Mouse (Mus musculus): ENCODE data around the gene Abat. TPM values are rescaled to one million over a fixed set of nuclear protein-coding genes. Genes with fewer than 3 reads are reported as not detected.

Gene Abat
- polyA plus RNA-seq, 1 experiment: 0.04 TPM

DNA sequence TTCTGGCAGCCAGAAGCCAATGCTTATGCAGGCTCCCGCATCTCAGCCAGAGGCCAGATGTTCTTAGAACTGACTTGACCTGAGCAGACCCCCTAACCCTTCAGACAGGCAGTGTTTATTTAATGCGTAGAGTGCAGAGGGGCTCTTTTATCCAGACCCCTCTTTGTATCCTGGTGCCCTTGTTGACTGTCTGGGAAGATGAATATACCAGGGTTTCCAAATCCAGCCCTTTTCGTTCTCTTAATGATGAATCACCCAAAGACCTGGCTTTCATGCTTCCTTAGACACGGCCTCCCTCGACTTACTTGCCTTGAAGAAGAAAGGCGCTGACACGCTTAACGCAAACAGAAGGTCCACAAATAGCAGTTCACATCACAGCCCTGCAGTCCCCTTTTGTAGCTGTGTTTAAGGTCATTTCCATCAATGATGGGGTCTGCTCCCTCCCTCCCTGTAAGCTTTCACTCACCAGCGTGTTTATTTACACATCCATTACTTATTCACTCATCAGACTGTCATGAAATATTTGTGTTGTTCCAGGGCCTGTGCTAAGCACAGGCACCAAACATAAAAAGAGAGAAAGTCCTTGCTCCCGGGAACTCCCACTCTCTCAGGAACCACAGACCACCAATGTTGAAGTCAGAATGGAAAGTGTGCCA, 106.6 kb downstream of the Abat start:
- Histone ChIP-seq H3K27me3 (ENCODE audit: control insufficient read depth, insufficient read depth, insufficient read length) (no peaks in the 10 kb centered on the region), H3K4me2 (ENCODE audit: low read depth) (no peak overlapping the region), H3K4me3 (no peak overlapping the region), H3ac (ENCODE audit: control insufficient read depth, insufficient read length) (no peak overlapping the region), H3K36me3 (ENCODE audit: control insufficient read depth, insufficient read depth) (no peaks in the 10 kb centered on the region), H3K79me2 (ENCODE audit: control insufficient read depth, insufficient read depth) (no peaks in the 10 kb centered on the region)
- TF ChIP-seq REST (IDR thresholded peaks at IDR 0.05; ENCODE audit: insufficient read depth, insufficient read length): no peak
- TF ChIP-seq USF1 (IDR thresholded peaks at IDR 0.05; ENCODE audit: low read depth): no peak
- TF ChIP-seq E2F4 (IDR thresholded peaks at IDR 0.05; ENCODE audit: insufficient read depth): no peak
- no peak for TF ChIP-seq POLR2A (IDR thresholded peaks at IDR 0.05; ENCODE audit: insufficient read length, low read depth)
- no peak for TF ChIP-seq MAX (IDR thresholded peaks at IDR 0.05; ENCODE audit: low read depth)
- no peak for TF ChIP-seq POLR2AphosphoS2 (IDR thresholded peaks at IDR 0.05; ENCODE audit: insufficient read length, low read depth)
- TF ChIP-seq TCF12 (IDR thresholded peaks at IDR 0.05; ENCODE audit: insufficient read depth, poor library complexity, severe bottlenecking): no peak
- TF ChIP-seq SRF (IDR thresholded peaks at IDR 0.05; ENCODE audit: control insufficient read depth, insufficient read length, low read depth): no peak
- no peak for TF ChIP-seq MYOG (IDR thresholded peaks at IDR 0.05; ENCODE audit: control insufficient read depth in 1 of 3, insufficient read depth in 1 of 3, insufficient read length in 2 of 3, low read depth in 2 of 3)
- no peak for TF ChIP-seq CEBPB (IDR thresholded peaks at IDR 0.05; ENCODE audit: insufficient read depth, poor library complexity, severe bottlenecking)
- no peak for TF ChIP-seq MYOD1 (IDR thresholded peaks at IDR 0.05; ENCODE audit: control insufficient read depth in 1 of 3, insufficient read length in 2 of 3, low read depth in 2 of 3)
- no peak for TF ChIP-seq TCF3 (IDR thresholded peaks at IDR 0.05; ENCODE audit: insufficient read length, low read depth)

DNA sequence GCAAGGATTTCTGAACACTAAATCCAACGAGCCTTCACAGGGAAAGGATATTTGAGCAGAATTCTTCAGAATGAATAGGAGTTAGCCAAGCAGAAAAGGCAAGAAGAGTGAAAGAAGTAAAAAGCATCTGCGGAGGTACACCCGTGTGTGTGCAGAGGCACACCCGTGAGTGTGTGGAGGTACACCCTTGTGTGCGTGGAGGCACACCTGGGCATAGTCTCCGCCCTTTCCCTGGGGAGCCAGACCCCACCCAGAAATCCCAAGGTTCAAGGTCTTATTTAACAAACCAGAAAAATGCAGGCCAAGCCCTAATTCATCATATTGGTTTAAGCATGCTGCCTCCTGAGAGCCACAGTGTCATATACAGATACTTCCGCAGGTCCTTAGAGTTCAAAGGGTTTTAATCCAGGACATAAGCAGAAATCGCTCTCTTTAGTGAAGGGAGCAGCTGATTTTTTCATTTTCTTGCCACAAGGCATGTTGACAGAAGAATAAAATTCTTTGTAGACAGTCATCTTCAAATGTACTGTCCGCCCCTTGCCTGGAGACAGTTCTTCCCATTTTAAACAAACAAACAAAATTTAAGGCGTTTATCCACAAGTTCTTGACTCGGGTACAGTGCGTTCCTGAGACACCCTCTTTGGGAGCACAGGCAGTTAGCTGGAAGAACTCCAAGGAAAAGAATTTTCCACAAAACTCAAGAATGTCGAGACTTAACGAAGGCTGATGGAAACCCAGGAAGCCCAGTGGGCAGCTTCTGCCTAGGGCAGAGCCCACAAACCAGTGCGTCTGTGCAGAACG, 107.3 kb downstream of the Abat start:
- H3K27me3 ChIP-seq (ENCODE audit: control insufficient read depth, insufficient read depth, insufficient read length): no peaks in the 10 kb centered on the region
- no peaks in the 10 kb centered on the region for H3K79me2 ChIP-seq (ENCODE audit: control insufficient read depth, insufficient read depth)
- no peak overlapping the region for H3ac ChIP-seq (ENCODE audit: control insufficient read depth, insufficient read length)
- H3K36me3 ChIP-seq (ENCODE audit: control insufficient read depth, insufficient read depth): no peaks in the 10 kb centered on the region
- TF ChIP-seq TCF12 (IDR thresholded peaks at IDR 0.05; ENCODE audit: insufficient read depth, poor library complexity, severe bottlenecking): no peak
- TF ChIP-seq POLR2A (IDR thresholded peaks at IDR 0.05; ENCODE audit: insufficient read length, low read depth): no peak
- no peak for TF ChIP-seq E2F4 (IDR thresholded peaks at IDR 0.05; ENCODE audit: insufficient read depth)
- no peak for TF ChIP-seq MAX (IDR thresholded peaks at IDR 0.05; ENCODE audit: low read depth)
- no peak for TF ChIP-seq POLR2AphosphoS2 (IDR thresholded peaks at IDR 0.05; ENCODE audit: insufficient read length, low read depth)
- TF ChIP-seq MYOD1 (IDR thresholded peaks at IDR 0.05; ENCODE audit: control insufficient read depth in 1 of 3, insufficient read length in 2 of 3, low read depth in 2 of 3): no peak
- TF ChIP-seq USF1 (IDR thresholded peaks at IDR 0.05; ENCODE audit: low read depth): no peak
- TF ChIP-seq CEBPB (IDR thresholded peaks at IDR 0.05; ENCODE audit: insufficient read depth, poor library complexity, severe bottlenecking): no peak
- no peak for TF ChIP-seq TCF3 (IDR thresholded peaks at IDR 0.05; ENCODE audit: insufficient read length, low read depth)
- TF ChIP-seq REST (IDR thresholded peaks at IDR 0.05; ENCODE audit: insufficient read depth, insufficient read length): no peak
- no peak overlapping the region for H3K4me3 ChIP-seq
- no peak overlapping the region for H3K4me2 ChIP-seq (ENCODE audit: low read depth)

DNA sequence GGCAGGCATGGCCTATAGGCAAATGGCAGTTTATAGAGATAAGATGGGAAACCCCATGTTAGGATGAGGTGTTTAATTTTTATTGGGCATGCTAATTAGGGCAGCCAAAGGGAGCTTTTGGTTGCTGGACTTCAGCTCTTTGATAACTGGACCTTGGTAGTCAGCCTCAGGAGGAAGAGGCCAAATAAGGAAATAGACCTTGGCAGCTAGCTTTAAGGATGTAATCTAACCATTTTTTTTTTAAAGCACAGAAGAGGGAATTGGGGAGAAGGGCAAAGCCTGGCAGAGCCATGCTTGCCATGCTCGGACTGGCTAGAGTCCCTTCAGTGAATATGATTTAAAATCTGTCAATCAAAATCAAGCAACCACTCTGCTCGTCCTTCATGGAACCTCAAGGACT, 117.2 kb downstream of the Abat start:
- Histone ChIP-seq H3K36me3 (ENCODE audit: control insufficient read depth, insufficient read depth) (peaks cover 7% of the 10 kb centered on the region), H3K4me2 (ENCODE audit: low read depth) (no peak overlapping the region), H3K27me3 (ENCODE audit: control insufficient read depth, insufficient read depth, insufficient read length) (no peaks in the 10 kb centered on the region), H3K79me2 (ENCODE audit: control insufficient read depth, insufficient read depth) (peaks cover 6% of the 10 kb centered on the region), H3ac (ENCODE audit: control insufficient read depth, insufficient read length) (no peak overlapping the region), H3K4me3 (no peak overlapping the region)
- TF ChIP-seq TCF3 (IDR thresholded peaks at IDR 0.05; ENCODE audit: insufficient read length, low read depth) (no peak), MAX (IDR thresholded peaks at IDR 0.05; ENCODE audit: low read depth) (no peak), TCF12 (IDR thresholded peaks at IDR 0.05; ENCODE audit: insufficient read depth, poor library complexity, severe bottlenecking) (no peak), MYOG (IDR thresholded peaks at IDR 0.05; ENCODE audit: control insufficient read depth in 1 of 3, insufficient read depth in 1 of 3, insufficient read length in 2 of 3, low read depth in 2 of 3) (no peak), USF1 (IDR thresholded peaks at IDR 0.05; ENCODE audit: low read depth) (no peak), REST (IDR thresholded peaks at IDR 0.05; ENCODE audit: insufficient read depth, insufficient read length) (no peak), POLR2A (IDR thresholded peaks at IDR 0.05; ENCODE audit: insufficient read length, low read depth) (no peak), MYOD1 (IDR thresholded peaks at IDR 0.05; ENCODE audit: control insufficient read depth in 1 of 3, insufficient read length in 2 of 3, low read depth in 2 of 3) (no peak), E2F4 (IDR thresholded peaks at IDR 0.05; ENCODE audit: insufficient read depth) (no peak), SRF (IDR thresholded peaks at IDR 0.05; ENCODE audit: control insufficient read depth, insufficient read length, low read depth) (no peak), POLR2AphosphoS2 (IDR thresholded peaks at IDR 0.05; ENCODE audit: insufficient read length, low read depth) (no peak)

DNA sequence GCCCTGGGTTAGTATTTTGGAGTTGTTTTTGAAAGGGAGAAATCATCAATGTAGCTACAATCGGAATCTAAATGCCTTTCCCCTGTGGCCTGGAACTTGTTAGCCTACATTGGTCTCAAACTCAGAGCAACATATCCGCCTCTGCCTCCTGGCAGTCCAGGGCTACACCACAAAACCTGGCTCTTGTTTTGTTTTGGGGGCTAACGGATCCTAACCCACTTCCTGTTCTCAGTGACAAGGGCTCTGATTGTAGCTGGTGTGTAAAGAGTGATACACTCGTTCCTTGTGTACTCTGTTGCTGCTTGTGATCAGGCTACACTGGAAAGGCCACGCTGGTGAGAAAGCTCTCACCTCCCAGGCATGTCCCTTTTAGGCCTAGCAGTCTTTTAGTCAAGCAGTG, 118.2 kb downstream of the Abat start:
- no peak overlapping the region for H3ac ChIP-seq (ENCODE audit: control insufficient read depth, insufficient read length)
- no peak overlapping the region for H3K4me2 ChIP-seq (ENCODE audit: low read depth)
- no peaks in the 10 kb centered on the region for H3K27me3 ChIP-seq (ENCODE audit: control insufficient read depth, insufficient read depth, insufficient read length)
- TF ChIP-seq REST (IDR thresholded peaks at IDR 0.05; ENCODE audit: insufficient read depth, insufficient read length): no peak
- TF ChIP-seq POLR2AphosphoS2 (IDR thresholded peaks at IDR 0.05; ENCODE audit: insufficient read length, low read depth): no peak
- TF ChIP-seq MYOG (IDR thresholded peaks at IDR 0.05; ENCODE audit: control insufficient read depth in 1 of 3, insufficient read depth in 1 of 3, insufficient read length in 2 of 3, low read depth in 2 of 3): no peak
- TF ChIP-seq MYOD1 (IDR thresholded peaks at IDR 0.05; ENCODE audit: control insufficient read depth in 1 of 3, insufficient read length in 2 of 3, low read depth in 2 of 3): no peak
- no peak for TF ChIP-seq POLR2A (IDR thresholded peaks at IDR 0.05; ENCODE audit: insufficient read length, low read depth)
- TF ChIP-seq MAX (IDR thresholded peaks at IDR 0.05; ENCODE audit: low read depth): no peak
- TF ChIP-seq E2F4 (IDR thresholded peaks at IDR 0.05; ENCODE audit: insufficient read depth): no peak
- no peak for TF ChIP-seq SRF (IDR thresholded peaks at IDR 0.05; ENCODE audit: control insufficient read depth, insufficient read length, low read depth)
- TF ChIP-seq TCF3 (IDR thresholded peaks at IDR 0.05; ENCODE audit: insufficient read length, low read depth): no peak
- no peak for TF ChIP-seq TCF12 (IDR thresholded peaks at IDR 0.05; ENCODE audit: insufficient read depth, poor library complexity, severe bottlenecking)
- no peak for TF ChIP-seq CEBPB (IDR thresholded peaks at IDR 0.05; ENCODE audit: insufficient read depth, poor library complexity, severe bottlenecking)
- TF ChIP-seq USF1 (IDR thresholded peaks at IDR 0.05; ENCODE audit: low read depth): no peak
- H3K36me3 ChIP-seq (ENCODE audit: control insufficient read depth, insufficient read depth): peaks cover 7% of the 10 kb centered on the region
- peaks cover 16% of the 10 kb centered on the region for H3K79me2 ChIP-seq (ENCODE audit: control insufficient read depth, insufficient read depth)
- H3K4me3 ChIP-seq: no peak overlapping the region

All from myocyte (in vitro differentiated cells).